Mouse (Mus musculus) CH12.LX (cell line): ENCODE measurements around the gene Cobl. TPM values are rescaled to one million over a fixed set of nuclear protein-coding genes. Genes with fewer than 3 reads are reported as not detected.

Source experiments
- DNase-seq: peaks from one replicate; pipeline ENCODE4 v3.0.0-alpha.2; 2013; ENCODE audit errors: extremely low read depth
- H3K27ac ChIP-seq: 2 replicates; pipeline ENCODE4 v1.5.1; 2012; ENCODE audit warnings: low read depth, mild to moderate bottlenecking, control low read depth, moderate library complexity; ENCODE audit not compliant: insufficient read depth
- H3K27me3 ChIP-seq: replicated peaks from 2 replicates; pipeline ENCODE3; 2012; ENCODE audit warnings: inconsistent platforms
- H3K36me3 ChIP-seq, 2 experiments: replicated peaks in 1 of 2; 2 replicates each; pipeline versions ENCODE3 to v1.6.1; 2012; ENCODE audit warnings: inconsistent platforms in 1 of 2, low read length in 1 of 2, mild to moderate bottlenecking in 1 of 2, mixed read lengths in 1 of 2, moderate library complexity in 1 of 2; ENCODE audit not compliant: control insufficient read depth in 1 of 2, insufficient read depth in 1 of 2
- H3K4me1 ChIP-seq, 2 experiments: 2 replicates each; pipeline ENCODE4 v1.6.1; 2012; ENCODE audit warnings: inconsistent platforms in 1 of 2, moderate library complexity in 1 of 2; ENCODE audit not compliant: insufficient read depth in 2 of 2, control insufficient read depth in 1 of 2
- H3K4me2 ChIP-seq: 2 replicates; pipeline ENCODE4 v1.6.1; 2012; ENCODE audit warnings: low read depth, mild to moderate bottlenecking, control low read depth; ENCODE audit not compliant: poor library complexity, insufficient read depth, severe bottlenecking
- H3K4me3 ChIP-seq, 3 experiments: fragments of 150-350 bp in 1 of 3; sonication (generic) in 1 of 3; replicated peaks in 1 of 3; 2 replicates each; pipeline versions ENCODE3 to v1.5.1; 2011 to 2012; ENCODE audit warnings: low read depth in 2 of 3, low read length in 2 of 3, mild to moderate bottlenecking in 2 of 3, moderate library complexity in 2 of 3, control low read depth in 1 of 3, improper control_type of control experiment in 1 of 3, inconsistent platforms in 1 of 3, mixed read lengths in 1 of 3; ENCODE audit not compliant: poor library complexity in 1 of 3
- H3K79me2 ChIP-seq: replicated peaks from 2 replicates; pipeline ENCODE4 v1.6.1; 2012; ENCODE audit warnings: mild to moderate bottlenecking, moderate library complexity; ENCODE audit not compliant: control insufficient read depth, poor library complexity, insufficient read depth, severe bottlenecking; ENCODE audit errors: extremely low read depth
- H3K9ac ChIP-seq: 2 replicates; pipeline ENCODE4 v1.6.1; 2012; ENCODE audit warnings: low read depth, mild to moderate bottlenecking, control low read depth, moderate library complexity; ENCODE audit not compliant: insufficient read depth
- H3K9me3 ChIP-seq: replicated peaks from 2 replicates; pipeline ENCODE3; 2012; ENCODE audit warnings: low read length, inconsistent platforms, mixed read lengths
- BHLHE40 ChIP-seq: IDR thresholded peaks from 2 replicates; pipeline ENCODE4 v1.6.1; 2011; ENCODE audit warnings: mild to moderate bottlenecking, low read depth, low read length, improper control_type of control experiment
- CHD1 ChIP-seq: IDR thresholded peaks from 2 replicates; pipeline ENCODE4 v1.6.1; 2012; ENCODE audit warnings: low read depth, low read length, improper control_type of control experiment, inconsistent platforms
- E2F4 ChIP-seq: IDR thresholded peaks from 2 replicates; pipeline ENCODE4 v1.6.1; 2011; ENCODE audit warnings: low read depth, low read length, improper control_type of control experiment; ENCODE audit not compliant: insufficient replicate concordance
- EP300 ChIP-seq: IDR thresholded peaks from 2 replicates; pipeline ENCODE4 v1.6.1; 2011; ENCODE audit warnings: low read length, improper control_type of control experiment
- GABPA ChIP-seq: IDR thresholded peaks from 2 replicates; pipeline ENCODE4 v1.6.1; 2012; ENCODE audit warnings: low read depth, low read length, improper control_type of control experiment, inconsistent platforms; ENCODE audit not compliant: insufficient replicate concordance
- JUN ChIP-seq: IDR thresholded peaks from 2 replicates; pipeline ENCODE4 v1.6.1; 2011; ENCODE audit warnings: low read depth, mild to moderate bottlenecking, low read length, improper control_type of control experiment, moderate library complexity; ENCODE audit not compliant: insufficient read depth
- MEF2A ChIP-seq: IDR thresholded peaks from 2 replicates; pipeline ENCODE4 v1.6.1; 2014; ENCODE audit warnings: low read depth, mild to moderate bottlenecking, inconsistent platforms, low read length, improper control_type of control experiment, borderline replicate concordance
- MXI1 ChIP-seq: IDR thresholded peaks from 2 replicates; pipeline ENCODE4 v1.6.1; 2011; ENCODE audit warnings: mild to moderate bottlenecking, low read depth, low read length, improper control_type of control experiment
- MYC ChIP-seq: IDR thresholded peaks from 2 replicates; pipeline ENCODE4 v1.6.1; 2011; ENCODE audit warnings: low read depth, mild to moderate bottlenecking, improper control_type of control experiment, low read length
- NRF1 ChIP-seq: IDR thresholded peaks from 2 replicates; pipeline ENCODE4 v1.6.1; 2014; ENCODE audit warnings: low read depth, mild to moderate bottlenecking, inconsistent platforms, low read length, improper control_type of control experiment, moderate library complexity
- PAX5 ChIP-seq: IDR thresholded peaks from 2 replicates; pipeline ENCODE4 v1.6.1; 2012; ENCODE audit warnings: low read length, inconsistent platforms, mixed read lengths
- POLR2A ChIP-seq: IDR thresholded peaks from 2 replicates; pipeline ENCODE4 v1.6.1; 2011; ENCODE audit warnings: low read depth, mild to moderate bottlenecking, improper control_type of control experiment, low read length
- RAD21 ChIP-seq: IDR thresholded peaks from 2 replicates; pipeline ENCODE4 v1.6.1; 2011; ENCODE audit warnings: low read depth, mild to moderate bottlenecking, low read length, improper control_type of control experiment, moderate library complexity
- SIN3A ChIP-seq: IDR thresholded peaks from 2 replicates; pipeline ENCODE4 v1.6.1; 2012; ENCODE audit warnings: low read length, improper control_type of control experiment, inconsistent platforms
- dilution Hi-C: fragments of 300-500 bp; cut with MboI; formaldehyde crosslinking; loops from 2 replicates; pipeline ENCODE4 v1.14.3; 2020; ENCODE audit warnings: low sequenced_read_pairs; ENCODE audit not compliant: extremely low pct_unique_long_range_greater_than_20kb, extremely low pct_ligation_motif_present
- in situ Hi-C: fragments of 300-500 bp; cut with MboI; formaldehyde crosslinking; loops from 3 replicates; pipeline ENCODE4 v1.14.3; 2019; ENCODE audit warnings: low sequenced_read_pairs, low pct_ligation_motif_present, low pct_unique_long_range_greater_than_20kb, mixed read lengths
- polyA plus RNA-seq: library from polyadenylated mRNA; unstranded; fragments of >175 nt; gene quantifications from 2 replicates; pipeline ENCODE4 v1.2.1, GENCODE M21; 2012; ENCODE audit warnings: low read depth; ENCODE audit not compliant: insufficient read length
- total RNA-seq, 2 experiments: library from RNA; depleted of rRNA; stranded (reverse); fragments of 300-350 nt in 1 of 2; fragments of >200 nt in 1 of 2; gene quantifications; 2 replicates each; pipeline ENCODE4 v1.2.3; 2012 to 2014

Gene Cobl
- total and polyA plus RNA-seq, 3 experiments = 0.06 to 0.13 TPM; not detected in 1

- Histone ChIP-seq H3K9me3 (no peaks in the 10 kb centered on the region), H3K4me1 (peaks cover 0 to under 1% of the 10 kb centered on the region in 2 experiments; a peak in 1 of 4 replicates), H3K27ac (no peak overlapping the region), H3K4me3 (no peak overlapping the region), H3K79me2 (no peaks in the 10 kb centered on the region), H3K27me3 (no peaks in the 10 kb centered on the region), H3K36me3 (no peaks in the 10 kb centered on the region), H3K4me2 (no peak overlapping the region), H3K9ac (no peak overlapping the region)
- no peak for DNase-seq
- in situ Hi-C loops (no loop called here), dilution Hi-C loops (no loop called here)
- no peak for TF ChIP-seq E2F4
These were observed 232.6 kb downstream of the Cobl start for GRCm38 (mm10) chr11:12232041-12232742.

GRCm38 (mm10) chr11:12231481-12232035 lies 233.2 kb downstream of the Cobl start:
- in situ Hi-C loops = no loop called here
- H3K9me3 ChIP-seq = no peaks in the 10 kb centered on the region
- no peak overlapping the region for H3K4me3 ChIP-seq
- no peaks in the 10 kb centered on the region for H3K27me3 ChIP-seq
- DNase-seq = no peak
- H3K4me1 ChIP-seq = peaks cover 1 to 6% of the 10 kb centered on the region in 2 experiments; a peak in 1 of 4 replicates
- H3K9ac ChIP-seq = no peak overlapping the region
- H3K79me2 ChIP-seq = no peaks in the 10 kb centered on the region
- H3K27ac ChIP-seq = no peak overlapping the region
- dilution Hi-C loops = no loop called here
- no peak for TF ChIP-seq GABPA
- no peak for TF ChIP-seq MXI1
- no peak for TF ChIP-seq EP300
- no peak for TF ChIP-seq BHLHE40
- no peak for TF ChIP-seq RAD21
- TF ChIP-seq PAX5 = no peak
- TF ChIP-seq JUN = no peak
- TF ChIP-seq NRF1 = no peak
- no peak for TF ChIP-seq MYC
- TF ChIP-seq MEF2A = no peak
- no peak for TF ChIP-seq CHD1
- TF ChIP-seq POLR2A = no peak
- no peak for TF ChIP-seq SIN3A
- no peak overlapping the region for H3K4me2 ChIP-seq
- no peaks in the 10 kb centered on the region for H3K36me3 ChIP-seq
